In the genomic region with DNA sequence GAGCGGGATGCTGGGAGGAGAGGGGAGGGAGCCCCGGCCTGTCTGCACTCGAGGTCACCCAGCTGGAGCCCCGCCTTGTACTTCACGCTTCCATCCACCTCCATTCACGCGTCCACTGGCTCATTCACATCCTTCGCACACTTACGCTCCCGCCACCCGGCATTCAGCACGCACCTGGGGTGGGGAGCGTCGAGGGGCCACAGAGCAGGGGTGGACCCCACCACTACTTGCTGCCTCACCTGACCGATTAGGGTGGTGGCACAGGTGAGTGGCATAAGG, we compare ENCODE assay signal across 7 mouse cellular contexts. TPM values are rescaled to one million over a fixed set of nuclear protein-coding genes. Genes with fewer than 3 reads are reported as not detected.
DNase-seq lines count a peak whose midpoint lies in the region; ATAC-seq and TF ChIP-seq lines count a peak whose summit lies in the region.

TSS of gene Hcrtr1 (minus strand) at position 146 of the 279 bp plus-strand sequence.

- no peaks in the 10 kb centered on the region for H3K9me3 ChIP-seq in lung, embryonic 16.5 days (ENCODE audit: control insufficient read depth, low read length)
- H3K9me3 ChIP-seq in forebrain, embryonic 11.5 days (ENCODE audit: control insufficient read depth, low read length): no peaks in the 10 kb centered on the region
- H3K9me3 ChIP-seq in intestine, postnatal 0 days (ENCODE audit: control insufficient read depth): no peaks in the 10 kb centered on the region

- peak within 1 kb of the TSS; percentile 39 for H3K4me3 ChIP-seq in lung, embryonic 16.5 days (ENCODE audit: low read length)
- H3K4me3 ChIP-seq in forebrain, embryonic 11.5 days (ENCODE audit: low read depth, low read length): peak within 1 kb of the TSS; percentile 41
- peak within 1 kb of the TSS; percentile 29 for H3K4me3 ChIP-seq in intestine, postnatal 0 days (ENCODE audit: low read depth, low read length)
- peak within 1 kb of the TSS; percentile 38 for H3K4me3 ChIP-seq in olfactory bulb, adult 2 months (ENCODE audit: insufficient read depth, low read depth, low read length)

- no peak for ATAC-seq in lung, embryonic 16.5 days (ENCODE audit: low read depth)
- ATAC-seq in forebrain, embryonic 11.5 days (replicated peaks; ENCODE audit: low FRiP score): no peak
- ATAC-seq in intestine, postnatal 0 days: no peak

- H3K4me2 ChIP-seq in lung, embryonic 16.5 days (ENCODE audit: low read depth, low read length): peak within 1 kb of the TSS; percentile 68
- H3K4me2 ChIP-seq in forebrain, embryonic 11.5 days (ENCODE audit: low read depth, low read length, severe bottlenecking): peak within 1 kb of the TSS; percentile 91
- peak within 1 kb of the TSS; percentile 58 for H3K4me2 ChIP-seq in intestine, postnatal 0 days (replicated peaks; ENCODE audit: low read depth)

- TF ChIP-seq CTCF in intestine, postnatal 0 days (IDR thresholded peaks at IDR 0.05; ENCODE audit: low read depth): no peak
- no peak for TF ChIP-seq CTCF in olfactory bulb, adult 2 months (IDR thresholded peaks at IDR 0.05; ENCODE audit: insufficient read depth, low read depth, low read length)

- peaks cover 20% of the 10 kb centered on the region for H3K27me3 ChIP-seq in lung, embryonic 16.5 days (ENCODE audit: control insufficient read depth, insufficient read depth, low read depth, low read length)
- H3K27me3 ChIP-seq in forebrain, embryonic 11.5 days (ENCODE audit: control insufficient read depth, insufficient read depth, low read length): peaks cover 27% of the 10 kb centered on the region
- H3K27me3 ChIP-seq in intestine, postnatal 0 days (replicated peaks; ENCODE audit: control insufficient read depth, insufficient read depth, low read length): peaks cover 39% of the 10 kb centered on the region

- DNase-seq in lung, postnatal 36 days: no peak
- no peak for DNase-seq in forebrain, embryonic 11.5 days (ENCODE audit: low spot score)
- no peak for DNase-seq in spleen, postnatal 10 days (ENCODE audit: low spot score in 2 of 2)
- DNase-seq in urinary bladder, postnatal 10 days (ENCODE audit: low spot score): no peak

- peaks cover 8% of the 10 kb centered on the region for H3K4me1 ChIP-seq in lung, embryonic 16.5 days (replicated peaks; ENCODE audit: control insufficient read depth, insufficient read depth, low read length)
- 0 out of 2 replicates have a peak, but pooled peaks cover 3% of the 10 kb centered on the region for H3K4me1 ChIP-seq in forebrain, embryonic 11.5 days (replicated peaks; ENCODE audit: control insufficient read depth, insufficient read depth, low read length)
- 0 out of 2 replicates have a peak, but pooled peaks cover 9% of the 10 kb centered on the region for H3K4me1 ChIP-seq in intestine, postnatal 0 days (replicated peaks; ENCODE audit: control insufficient read depth, insufficient read depth, low read length)
- H3K4me1 ChIP-seq in olfactory bulb, adult 2 months (ENCODE audit: control insufficient read depth, insufficient read depth, low read length): peaks cover 22% of the 10 kb centered on the region

- no peaks in the 10 kb centered on the region for H3K36me3 ChIP-seq in lung, embryonic 16.5 days (ENCODE audit: control insufficient read depth, insufficient read depth, low read length)
- no peaks in the 10 kb centered on the region for H3K36me3 ChIP-seq in forebrain, embryonic 11.5 days (ENCODE audit: control insufficient read depth, insufficient read depth, low read length)
- no peaks in the 10 kb centered on the region for H3K36me3 ChIP-seq in intestine, postnatal 0 days (ENCODE audit: control insufficient read depth, insufficient read depth)

- TF ChIP-seq POLR2A in olfactory bulb, adult 2 months (IDR thresholded peaks at IDR 0.05; ENCODE audit: insufficient read depth, low read depth, low read length): no peak

- H3K9ac ChIP-seq in lung, embryonic 16.5 days (ENCODE audit: low read length): peak within 1 kb of the TSS; percentile 40; the same call in 1 of the 2 replicates
- H3K9ac ChIP-seq in forebrain, embryonic 11.5 days (ENCODE audit: low read length): peak within 1 kb of the TSS; percentile 45
- H3K9ac ChIP-seq in intestine, postnatal 0 days (ENCODE audit: low read depth, low read length): peak within 1 kb of the TSS; percentile 22; the same call in 1 of the 2 replicates

- no peak within 1 kb of the TSS for H3K27ac ChIP-seq in lung, embryonic 16.5 days (ENCODE audit: low read length)
- no peak within 1 kb of the TSS for H3K27ac ChIP-seq in forebrain, embryonic 11.5 days (ENCODE audit: low read depth, low read length)
- no peak within 1 kb of the TSS for H3K27ac ChIP-seq in intestine, postnatal 0 days (ENCODE audit: low read depth, low read length)
- no peak within 1 kb of the TSS for H3K27ac ChIP-seq in olfactory bulb, adult 2 months (ENCODE audit: insufficient read depth, low read depth, low read length)

- 2% methylated on average over 11 of the region's 15 CpGs for WGBS in lung, embryonic 16.5 days
- WGBS in forebrain, embryonic 11.5 days: 3% methylated on average over 13 of the region's 15 CpGs
- WGBS in intestine, postnatal 0 days: 2% methylated on average over 15 of the region's 15 CpGs
- 2% methylated on average over 13 of the region's 15 CpGs for WGBS in olfactory bulb, adult 2 months

RNA-seq across cellular contexts. Expression of gene Hcrtr1, which starts in this region (rescaled TPM):
- polyA plus RNA-seq in lung, embryonic 16.5 days (2015; fragmentation: Nextera tagmentation; extraction: Ambion mirVana): 0.34 and 0.40 TPM in 2 replicates
- polyA plus RNA-seq in forebrain, embryonic 11.5 days (2014; fragmentation: Nextera tagmentation; extraction: Ambion mirVana): 0.27 and 0.28 TPM in 2 replicates
- polyA plus RNA-seq in intestine, postnatal 0 days (2015; fragmentation: Nextera tagmentation; extraction: Ambion mirVana): 0.81 and 0.91 TPM in 2 replicates
- not detected in 2 replicates for polyA plus RNA-seq in olfactory bulb, adult 2 months (2012; ENCODE audit: insufficient read depth, insufficient read length, low replicate concordance, missing spikeins)
